Mouse (Mus musculus) liver, adult 2 months (tissue): ENCODE results near the gene Rnase4.

Source experiments
- CTCF ChIP-seq: fragments of 200-500 bp; IDR thresholded peaks from 2 replicates; pipeline ENCODE4 v1.5.1; 2011; ENCODE audit warnings: low read depth, low read length, control low read depth
- POLR2A ChIP-seq: fragments of 200-500 bp; IDR thresholded peaks from 2 replicates; pipeline ENCODE4 v1.6.1; 2011; ENCODE audit warnings: low read length, control low read depth; ENCODE audit not compliant: insufficient read depth; ENCODE audit errors: extremely low read depth

DNA sequence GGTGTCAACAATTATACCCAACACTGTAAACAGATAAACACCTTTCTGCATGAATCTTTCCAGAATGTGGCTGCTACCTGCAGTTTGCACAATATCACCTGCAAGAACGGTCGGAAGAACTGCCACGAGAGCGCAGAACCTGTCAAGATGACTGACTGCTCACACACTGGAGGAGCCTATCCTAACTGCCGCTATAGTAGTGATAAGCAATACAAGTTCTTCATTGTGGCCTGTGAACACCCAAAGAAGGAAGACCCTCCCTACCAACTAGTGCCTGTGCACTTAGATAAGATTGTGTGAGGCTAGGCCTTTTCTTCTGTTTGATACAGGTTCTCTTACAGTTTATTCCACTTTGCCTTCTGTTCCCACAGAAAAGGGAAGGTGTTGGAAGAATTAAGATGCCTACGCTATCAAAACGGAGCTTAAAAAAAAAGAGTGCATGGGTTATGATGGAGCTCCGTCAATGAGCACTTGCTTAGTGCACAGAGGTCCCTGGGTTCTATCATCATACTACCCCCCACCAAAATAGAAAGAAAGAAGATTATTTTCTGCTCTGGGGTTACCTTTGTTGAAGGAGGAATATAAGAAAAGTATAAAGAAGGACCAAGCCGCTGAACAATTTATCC, 39.6 kb downstream of the Rnase4 start:
- no peak for TF ChIP-seq POLR2A
- TF ChIP-seq CTCF: no peak
